25 mouse cellular contexts compared by ENCODE assay signal in genomic region chr8:4481586-4481985, GRCm38 (mm10).
"Had no signal": no experiment of that assay in that cellular context is flagged by ENCODE, and none has a peak within 500 bp of the region (broad histone marks: within the 10 kb centered on the region; RNA-seq: fewer than 3 reads in every experiment).

No protein-coding gene starts in this region.

- ATAC-seq: liver, embryonic 12.5 days; lung, postnatal 0 days; midbrain, embryonic 13.5 days; midbrain, embryonic 16.5 days had no signal

- H3K4me1 ChIP-seq: kidney, embryonic 15.5 days; limb, embryonic 12.5 days; liver, embryonic 12.5 days; liver, embryonic 15.5 days; midbrain, embryonic 10.5 days; midbrain, embryonic 13.5 days; neural tube, embryonic 13.5 days; stomach, embryonic 15.5 days had no signal

- H3K36me3 ChIP-seq: kidney, embryonic 15.5 days; limb, embryonic 12.5 days; limb, embryonic 15.5 days; liver, embryonic 12.5 days; liver, embryonic 15.5 days; midbrain, embryonic 10.5 days; midbrain, embryonic 13.5 days; neural tube, embryonic 13.5 days; stomach, embryonic 15.5 days had no signal

- H3K9ac ChIP-seq: kidney, embryonic 15.5 days; limb, embryonic 12.5 days; limb, embryonic 15.5 days; liver, embryonic 12.5 days; liver, embryonic 15.5 days; lung, embryonic 14.5 days; midbrain, embryonic 13.5 days; neural tube, embryonic 13.5 days; stomach, embryonic 15.5 days had no signal

- H3K4me2 ChIP-seq: kidney, embryonic 15.5 days; limb, embryonic 12.5 days; limb, embryonic 15.5 days; liver, embryonic 12.5 days; liver, embryonic 15.5 days; lung, embryonic 14.5 days; midbrain, embryonic 13.5 days; neural tube, embryonic 13.5 days; stomach, embryonic 15.5 days had no signal

- H3K27me3 ChIP-seq: kidney, embryonic 15.5 days; limb, embryonic 12.5 days; limb, embryonic 15.5 days; liver, embryonic 12.5 days; liver, embryonic 15.5 days; midbrain, embryonic 13.5 days; neural tube, embryonic 13.5 days; stomach, embryonic 15.5 days had no signal

- DNase-seq: kidney, adult 11 months; kidney, adult 8-10 months; kidney, postnatal 14 days; kidney, postnatal 4 days; left cerebral cortex, postnatal 4 days; lung, embryonic 14.5 days; retina, postnatal 1 day; right cerebral cortex, postnatal 25 days; spleen, adult 18-20 months; thymus, adult 2 months; thymus, postnatal 14 days; thymus, postnatal 4 days had no signal

- H3K4me3 ChIP-seq: kidney, embryonic 15.5 days; limb, embryonic 12.5 days; limb, embryonic 15.5 days; liver, embryonic 12.5 days; liver, embryonic 15.5 days; midbrain, embryonic 10.5 days; midbrain, embryonic 13.5 days; myocyte; neural tube, embryonic 13.5 days; stomach, embryonic 15.5 days had no signal

- H3K9me3 ChIP-seq: kidney, embryonic 15.5 days; limb, embryonic 12.5 days; limb, embryonic 15.5 days; liver, embryonic 12.5 days; liver, embryonic 15.5 days; midbrain, embryonic 10.5 days; midbrain, embryonic 13.5 days; neural tube, embryonic 13.5 days; stomach, embryonic 15.5 days had no signal

- H3K27ac ChIP-seq: kidney, embryonic 15.5 days; limb, embryonic 12.5 days; limb, embryonic 15.5 days; liver, embryonic 12.5 days; liver, embryonic 15.5 days; macrophage; midbrain, embryonic 10.5 days; midbrain, embryonic 13.5 days; neural tube, embryonic 13.5 days; stomach, embryonic 15.5 days had no signal
